Mouse (Mus musculus) ovary, postnatal 10 days (tissue): ENCODE data around the gene Msh6.
"Not testable (repeated sequence)": the region's sequence is repeated elsewhere in the genome, so short reads cannot be mapped to it uniquely, and the experiment has no call there.

Experiments
- DNase-seq: peaks from one replicate; pipeline ENCODE4 v3.0.0; 2022; ENCODE audit warnings: low spot score

Gene Msh6

GRCm38 (mm10) chr17:87982112-87982511 is 7.2 kb downstream of the Msh6 start:
- DNase-seq: no peak

GRCm38 (mm10) chr17:87983313-87983712 is 8.5 kb downstream of the Msh6 start:
- DNase-seq: no peak

- DNase-seq: no peak
Observed at GRCm38 (mm10) chr17:87984440-87985214, 9.8 kb downstream of the Msh6 start.

GRCm38 (mm10) chr17:87985916-87986315 is 11.1 kb downstream of the Msh6 start:
- DNase-seq: no peak

GRCm38 (mm10) chr17:87987507-87987906 is 12.6 kb downstream of the Msh6 start:
- DNase-seq: no peak

- no peak for DNase-seq
Observed at GRCm38 (mm10) chr17:87992154-87992553, 17.3 kb downstream of the Msh6 start.

GRCm38 (mm10) chr17:87993338-87993737 is 18.5 kb downstream of the Msh6 start:
- DNase-seq: no peak

GRCm38 (mm10) chr17:87997808-87998207 is 22.9 kb downstream of the Msh6 start:
- DNase-seq: no peak

GRCm38 (mm10) chr17:88004892-88005291 is 30.0 kb downstream of the Msh6 start:
- no peak for DNase-seq

GRCm38 (mm10) chr17:88006956-88007355 is 32.1 kb downstream of the Msh6 start:
- DNase-seq: no peak

- no peak for DNase-seq
Observed at GRCm38 (mm10) chr17:88014456-88014855, 39.6 kb downstream of the Msh6 start.

- not testable (repeated sequence) for DNase-seq
Observed at GRCm38 (mm10) chr17:88016027-88016426, 41.2 kb downstream of the Msh6 start.

GRCm38 (mm10) chr17:88023924-88024323 is 49.1 kb downstream of the Msh6 start:
- no peak for DNase-seq

- DNase-seq: no peak
Observed at GRCm38 (mm10) chr17:88025227-88025626, 50.4 kb downstream of the Msh6 start.

- DNase-seq: no peak
Observed at GRCm38 (mm10) chr17:88029194-88029970, 54.5 kb downstream of the Msh6 start.

GRCm38 (mm10) chr17:88031755-88032154 is 56.9 kb downstream of the Msh6 start:
- no peak for DNase-seq

GRCm38 (mm10) chr17:88034418-88034817 is 59.6 kb downstream of the Msh6 start:
- no peak for DNase-seq
